Mouse (Mus musculus) monocyte, adult 5-6 weeks (primary cell): Measurements from ENCODE around the gene Galr2. TPM values are rescaled to one million over a fixed set of nuclear protein-coding genes. Genes with fewer than 3 reads are reported as not detected.
"Not testable (repeated sequence)": the region's sequence is repeated elsewhere in the genome, so short reads cannot be mapped to it uniquely, and the experiment has no call there.

ENCODE experiments used
- ATAC-seq: fragments of 153-309, 156-312 bp; replicated peaks from 2 replicates; pipeline ENCODE4 v1.8.0; 2017; ENCODE audit warnings: mild to moderate bottlenecking; ENCODE audit not compliant: low TSS enrichment, insufficient number of reproducible peaks, severe bottlenecking, poor library complexity, low FRiP score
- total RNA-seq: library from RNA; stranded (forward); fragments of 200-1000, 200-491, 200-594 nt; gene quantifications from 3 replicates; pipeline ENCODE4 v1.2.3, GENCODE M21; 2017

Gene Galr2
- total RNA-seq, 1 experiment from 2014 or later: not detected

DNA sequence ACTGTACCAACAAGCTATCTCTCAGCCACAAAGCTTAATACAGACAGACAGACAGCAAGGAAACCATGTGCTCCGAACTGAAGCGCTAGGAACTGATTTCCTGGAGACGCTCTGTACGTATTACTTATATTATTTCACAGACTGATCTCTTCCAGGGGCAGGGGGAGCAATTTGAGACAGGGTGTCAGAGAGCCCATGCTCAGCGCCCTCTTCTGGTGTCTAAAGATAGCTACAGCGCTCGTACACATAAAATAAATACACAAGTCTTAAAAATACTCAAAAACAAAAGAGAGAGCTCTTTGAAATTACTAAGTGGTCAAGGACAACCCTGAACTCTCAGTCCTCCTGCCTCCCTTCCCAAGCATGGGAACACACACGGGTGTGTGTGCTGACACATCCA, 13.1 kb upstream of the Galr2 start:
- ATAC-seq: no peak

DNA sequence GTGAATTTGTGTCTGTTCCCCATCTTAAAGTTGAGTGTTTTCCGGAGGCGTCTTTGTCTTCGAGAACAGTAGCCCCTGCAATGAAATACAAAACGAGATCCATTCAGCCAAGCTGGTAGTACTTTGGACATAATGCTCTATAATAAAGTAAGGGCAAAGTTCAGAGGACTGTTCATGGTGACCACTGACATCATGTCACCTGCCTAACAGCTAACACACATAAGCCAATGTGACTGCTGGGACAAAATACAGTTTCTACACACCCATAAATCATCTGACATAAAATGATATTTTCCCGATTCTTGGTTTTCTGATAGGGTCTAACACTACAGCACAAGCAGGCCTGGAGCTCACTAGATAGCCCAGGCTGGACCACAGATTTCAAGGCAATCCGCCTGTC, 12.4 kb upstream of the Galr2 start:
- no peak for ATAC-seq

- ATAC-seq: no peak
Measured at GRCm38 (mm10) chr11:116269560-116269959, 11.2 kb upstream of the Galr2 start.

DNA sequence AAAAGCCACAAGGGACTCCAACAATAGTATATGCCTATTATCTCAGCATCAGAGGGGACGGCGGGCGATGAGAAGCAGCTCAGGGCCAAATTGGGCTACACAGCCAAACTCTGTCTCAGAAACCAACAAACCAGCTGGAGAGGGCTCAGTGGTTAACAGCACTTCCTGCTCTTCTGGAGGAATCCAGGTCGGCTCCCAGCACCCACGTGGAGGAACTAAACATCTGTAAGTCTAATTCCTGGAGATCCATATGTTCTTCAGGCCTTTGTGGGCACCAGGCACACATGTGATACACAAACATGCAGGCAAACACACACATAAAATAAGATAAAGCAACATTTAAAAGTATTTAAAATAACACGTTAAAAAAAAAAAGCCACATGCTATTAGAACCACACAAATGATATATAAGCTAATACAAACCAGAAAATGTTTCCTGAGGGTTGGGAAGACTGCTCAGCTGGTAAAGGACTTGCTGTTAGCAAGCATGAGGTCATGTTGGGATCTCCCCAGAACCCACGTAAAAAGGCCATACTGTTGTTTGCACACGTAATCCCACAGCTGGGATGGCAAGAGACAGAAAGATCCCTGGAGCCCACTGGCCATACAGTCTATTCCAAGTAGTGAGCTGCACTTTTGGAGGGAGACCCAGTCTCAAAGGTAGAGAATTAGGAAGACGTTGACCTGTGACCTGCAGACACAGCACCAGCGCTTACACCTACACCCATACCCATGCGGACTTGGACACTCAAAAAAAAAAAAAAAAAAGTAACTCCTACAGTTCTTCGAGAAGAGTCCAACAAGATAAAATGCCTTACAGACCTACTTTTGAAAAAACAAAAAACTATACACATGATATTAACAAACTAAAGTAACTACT, 7.9 kb upstream of the Galr2 start:
- ATAC-seq: no peak

- ATAC-seq: no peak
Measured at GRCm38 (mm10) chr11:116273469-116274044, 7.2 kb upstream of the Galr2 start.

GRCm38 (mm10) chr11:116274045-116274666, 6.6 kb upstream of the Galr2 start, which contains the start of gene Srp68:
Gene Srp68, minus strand, starts transcription at chr11:116274217.
- peak; percentile 100 for ATAC-seq

- ATAC-seq: not testable (repeated sequence)
Measured at GRCm38 (mm10) chr11:116277184-116277583, 3.6 kb upstream of the Galr2 start.

GRCm38 (mm10) chr11:116281671-116282070, 932 bp downstream of the Galr2 start:
- no peak for ATAC-seq

DNA sequence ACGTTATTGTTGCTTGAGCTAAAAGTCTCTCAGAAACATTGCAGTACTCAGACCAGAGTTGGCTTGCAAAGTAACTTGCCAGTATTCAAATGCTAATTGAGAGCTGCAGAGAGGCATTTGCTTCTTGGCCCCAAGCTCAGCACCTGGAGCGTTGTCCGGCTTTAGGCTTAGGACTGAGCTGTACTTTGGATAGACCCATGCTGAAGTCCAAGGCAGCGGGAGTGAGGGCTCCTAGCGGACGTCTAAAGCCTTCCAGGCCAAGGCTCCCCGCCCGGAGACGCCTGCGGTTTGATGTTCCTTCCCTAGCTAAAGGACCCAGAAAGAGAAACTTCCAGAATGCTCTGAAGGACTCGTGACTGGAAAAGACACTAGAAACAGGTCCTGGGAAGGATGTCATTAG, 1.4 kb downstream of the Galr2 start:
- ATAC-seq: no peak

GRCm38 (mm10) chr11:116282912-116283521, 2.3 kb downstream of the Galr2 start:
- no peak for ATAC-seq

- no peak for ATAC-seq
Measured at GRCm38 (mm10) chr11:116283982-116284381, 3.2 kb downstream of the Galr2 start.

DNA sequence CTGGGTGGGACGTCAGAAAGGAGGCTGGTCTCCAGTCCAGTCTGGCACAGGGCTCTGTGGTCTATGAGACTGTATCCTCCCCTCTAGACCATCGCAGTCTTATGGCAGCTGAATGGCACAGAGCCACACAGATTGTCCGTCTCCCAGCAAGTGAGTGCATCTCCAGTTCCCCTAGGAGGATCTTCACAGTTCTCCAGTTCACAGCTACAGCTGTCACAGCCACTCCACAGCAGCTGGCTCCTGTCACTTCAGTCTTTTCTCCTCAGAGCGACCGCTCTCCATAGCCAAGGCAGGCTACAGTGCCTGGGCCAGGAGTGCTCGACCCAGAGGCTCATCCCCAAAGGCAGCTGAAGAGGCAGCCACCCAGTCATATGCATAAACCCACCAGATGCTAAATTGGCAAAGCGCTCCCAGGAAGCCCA, 5.0 kb downstream of the Galr2 start:
- ATAC-seq: no peak

DNA sequence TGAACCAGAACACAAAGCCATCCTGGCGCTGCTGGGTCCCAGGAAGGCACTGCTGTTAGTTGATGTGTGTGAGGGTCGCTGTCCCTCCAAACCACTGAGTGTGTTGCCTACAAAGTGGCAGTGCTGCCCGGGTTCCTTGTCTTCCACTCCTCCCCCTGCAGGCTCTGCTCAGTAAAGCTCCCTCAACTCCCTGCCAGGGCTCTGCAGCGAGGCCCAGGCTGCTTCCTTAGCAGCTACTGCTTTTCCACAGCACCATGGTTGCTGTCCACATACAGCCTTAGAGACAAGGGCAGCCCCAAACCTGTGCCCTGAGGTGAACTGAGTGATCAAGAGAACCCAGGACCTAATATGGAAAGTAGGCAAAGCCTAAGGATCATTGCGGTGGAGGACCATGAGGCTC, 6.6 kb downstream of the Galr2 start:
- no peak for ATAC-seq

DNA sequence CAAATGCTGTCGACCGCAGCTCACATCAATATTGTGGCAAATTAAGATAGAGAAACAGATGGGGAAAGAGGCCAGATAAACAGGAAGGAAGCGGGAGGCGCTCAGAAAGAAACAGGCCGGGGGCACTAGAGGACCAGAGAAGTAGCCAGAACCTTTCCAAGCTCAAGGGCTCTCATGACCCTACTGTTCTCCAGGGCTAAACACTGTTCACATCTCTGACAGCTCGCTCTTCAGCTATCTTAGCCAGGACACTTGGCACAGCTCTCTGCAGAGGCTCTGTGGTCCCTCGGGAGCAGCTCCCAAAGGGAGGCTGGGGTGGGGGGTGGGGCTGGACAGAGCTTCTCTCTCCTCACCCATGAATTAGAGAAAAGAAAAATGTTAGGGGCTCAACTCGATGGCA, 9.8 kb downstream of the Galr2 start:
- no peak for ATAC-seq

DNA sequence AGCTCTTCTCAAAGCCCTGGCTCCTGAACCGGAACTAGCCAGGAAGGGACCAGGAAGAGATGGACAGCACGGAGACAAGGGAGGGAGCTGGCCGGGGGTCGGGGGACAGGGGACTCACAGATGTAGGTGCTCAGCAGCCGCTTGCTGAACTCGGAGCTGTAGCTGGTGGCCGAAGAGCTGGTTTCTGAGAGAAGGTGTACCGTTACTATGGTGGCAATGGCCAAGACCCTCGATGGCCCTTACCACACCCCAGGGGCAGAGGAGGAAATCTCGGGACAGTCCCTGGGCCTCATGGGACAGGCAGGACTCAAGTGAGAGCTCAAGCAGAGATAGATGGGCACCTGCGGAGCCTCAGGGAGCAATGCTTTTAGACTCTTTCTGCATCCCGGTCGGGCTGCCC, 11.7 kb downstream of the Galr2 start:
- ATAC-seq: no peak

DNA sequence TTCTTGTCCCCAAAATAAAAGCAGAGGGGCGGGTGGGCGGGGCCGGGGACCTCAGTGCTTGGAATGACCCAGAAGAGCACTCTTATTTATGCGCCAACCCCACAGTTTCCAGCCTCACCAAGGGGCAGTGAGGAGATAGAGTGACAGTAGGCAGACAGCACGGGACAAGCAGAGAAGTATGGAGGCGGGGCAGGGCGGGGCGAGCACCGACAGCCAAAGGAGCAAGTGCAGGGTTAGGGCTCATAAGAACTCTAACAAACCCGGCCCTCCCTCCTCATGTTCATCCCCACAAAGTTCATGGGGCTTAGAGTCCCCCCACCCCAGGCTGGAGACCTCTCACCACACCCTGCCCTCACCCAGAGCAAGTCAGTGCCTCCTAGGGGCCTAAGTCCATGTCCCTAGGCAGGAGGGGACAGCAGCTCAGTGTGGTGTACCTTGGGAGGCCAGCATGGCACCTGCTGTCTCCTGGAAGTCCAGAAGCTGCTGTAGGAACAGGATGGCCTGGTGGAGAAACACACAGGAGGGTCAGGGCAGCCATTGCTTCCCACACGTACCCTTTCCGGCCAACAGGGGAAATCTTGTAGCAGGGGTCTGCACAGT, 12.9 kb downstream of the Galr2 start:
- ATAC-seq: no peak

- ATAC-seq: no peak
Measured at GRCm38 (mm10) chr11:116294319-116294718, 13.6 kb downstream of the Galr2 start.

- no peak for ATAC-seq
Measured at GRCm38 (mm10) chr11:116296191-116296734, 15.5 kb downstream of the Galr2 start.

- no peak for ATAC-seq
Measured at GRCm38 (mm10) chr11:116297017-116297416, 16.3 kb downstream of the Galr2 start.
